Mouse (Mus musculus) lung, postnatal 0 days (tissue): ENCODE data around the gene Arhgap30.

Source experiments
- CTCF ChIP-seq: IDR thresholded peaks from 2 replicates; pipeline ENCODE4 v1.5.1; 2016; ENCODE audit warnings: antibody characterized with exemption, mild to moderate bottlenecking
- EP300 ChIP-seq: IDR thresholded peaks from 2 replicates; pipeline ENCODE4 v1.6.1; 2016; ENCODE audit warnings: antibody characterized with exemption, mild to moderate bottlenecking, control low read depth

DNA sequence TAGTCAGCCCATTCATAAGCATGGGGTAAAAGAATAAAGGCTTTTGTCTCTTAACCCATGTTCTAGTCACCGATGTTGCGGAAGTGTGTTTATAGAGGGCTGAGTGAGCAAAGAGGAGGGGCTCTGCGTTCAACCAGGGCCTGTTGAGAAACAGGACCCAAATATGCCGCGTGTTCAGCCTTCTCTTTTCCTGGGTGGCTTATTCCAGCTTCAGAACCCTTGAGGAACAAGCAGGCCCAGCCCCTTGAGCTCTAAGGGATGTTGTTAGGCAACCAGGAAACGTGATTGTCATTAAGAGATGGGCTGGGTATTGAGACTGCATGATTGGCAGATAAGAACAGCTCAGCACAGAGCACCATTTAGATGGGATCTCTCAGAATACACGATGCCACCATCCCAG, 22.8 kb upstream of the Arhgap30 start:
- TF ChIP-seq CTCF (no peak), EP300 (no peak)
